Mouse (Mus musculus) v-Abl transformed pro-B cells (cell line): ENCODE measurements at regions not wholly inside any gene's neighbourhood (a gene's known extent, or its start where the extent isn't known, plus 50 kb on each side); places are given as distances from the start of the nearest gene placed in this dataset.

Experiments used
- in situ Hi-C, 2 experiments: fragments of 400-800 bp; cut with MboI; formaldehyde crosslinking; loops; one replicate each; pipeline ENCODE4 v1.15.1; 2025; ENCODE audit not compliant: unreplicated experiment in 2 of 2

GRCm38 (mm10) chr6:31323228-31324190 lies 75.0 kb upstream of the Mkln1 start:
- in situ Hi-C loops: no loop called here

GRCm38 (mm10) chr6:31324717-31325116 lies 73.8 kb upstream of the Mkln1 start:
- in situ Hi-C loops: no loop called here

DNA sequence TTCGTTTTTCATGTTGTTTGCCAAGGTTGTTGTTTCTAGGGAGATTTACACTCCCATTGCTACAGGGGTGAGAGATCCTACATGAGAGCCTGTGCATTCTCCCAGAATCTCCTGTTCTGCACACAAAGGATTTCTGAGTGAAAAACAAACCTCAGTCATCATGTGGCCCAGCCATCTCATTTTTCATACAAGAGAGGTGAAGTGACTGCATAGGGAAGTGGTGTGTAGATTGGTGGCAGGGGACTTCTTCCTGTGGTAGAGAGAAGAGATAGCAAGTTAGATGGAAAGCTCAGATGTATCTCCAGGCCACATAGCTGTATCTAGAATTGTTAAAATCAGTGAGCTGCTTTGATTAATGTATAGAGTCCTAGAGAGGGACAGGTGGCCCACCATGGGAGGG lies 72.9 kb upstream of the Mkln1 start:
- in situ Hi-C loops: no loop called here

DNA sequence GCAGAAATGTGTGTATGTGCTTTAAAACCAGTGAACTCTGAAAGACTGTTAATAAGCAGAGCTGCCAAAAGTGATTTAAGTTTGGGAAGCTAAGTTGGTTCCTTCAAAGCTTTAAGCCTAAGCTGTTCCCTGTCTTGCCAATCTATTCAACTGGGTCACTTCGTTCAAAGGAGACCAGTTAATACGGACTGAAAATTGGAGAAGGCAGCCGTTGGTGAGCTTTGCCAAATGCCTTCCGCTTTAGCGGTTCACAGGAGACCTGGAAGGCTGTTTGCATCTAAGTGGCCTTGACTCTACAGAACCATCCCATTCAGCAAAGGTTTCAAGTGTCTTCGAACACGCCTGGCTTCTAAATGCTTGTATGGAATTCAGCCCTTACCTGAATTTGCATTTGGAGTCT lies 68.2 kb upstream of the Mkln1 start:
- in situ Hi-C loops: no loop called here

DNA sequence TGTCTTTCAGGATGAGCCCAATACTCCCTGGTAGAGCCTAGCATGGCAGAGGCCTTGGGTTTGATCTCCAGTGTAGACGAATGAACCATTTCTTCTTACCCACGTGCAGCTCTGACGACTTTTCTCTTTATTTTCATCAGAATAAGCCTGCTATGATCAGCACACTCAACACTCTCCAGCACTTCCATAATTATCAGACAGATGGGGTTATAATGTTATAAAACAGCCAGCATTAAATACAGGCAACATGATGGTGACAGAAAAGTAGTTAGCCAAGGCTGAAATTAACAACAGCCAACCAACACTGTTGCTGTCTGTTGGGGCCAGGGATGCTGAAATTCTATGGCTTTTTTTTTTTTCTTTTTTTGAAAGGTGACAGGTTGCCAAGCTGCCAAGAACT lies 67.7 kb upstream of the Mkln1 start:
- in situ Hi-C loops: no loop called here

DNA sequence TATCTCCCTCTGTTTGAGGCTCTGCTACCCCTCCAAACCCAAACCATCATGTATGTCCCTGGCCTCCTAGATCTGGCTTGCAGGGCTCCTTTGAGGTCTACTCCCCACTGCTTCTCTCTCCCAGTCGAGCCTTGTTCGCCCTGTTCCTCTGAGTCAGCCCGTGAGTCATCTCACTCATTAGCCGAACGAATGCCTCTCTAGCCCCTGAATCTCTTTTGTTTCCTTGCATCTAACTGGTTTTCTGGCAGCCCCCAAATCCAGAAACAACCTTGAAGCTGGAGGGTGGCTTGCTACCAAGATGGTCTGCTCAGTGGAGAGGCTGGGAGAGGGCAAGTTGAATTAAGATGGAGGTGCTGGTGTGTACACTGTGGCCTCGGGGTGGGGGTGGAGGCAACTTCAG lies 66.3 kb upstream of the Mkln1 start:
- in situ Hi-C loops: no loop called here

- in situ Hi-C loops: no loop called here
Observed at GRCm38 (mm10) chr6:31332714-31333113, 65.8 kb upstream of the Mkln1 start.

GRCm38 (mm10) chr6:31333228-31333922 lies 65.2 kb upstream of the Mkln1 start:
- in situ Hi-C loops: no loop called here

- in situ Hi-C loops: no loop called here
Observed at GRCm38 (mm10) chr6:31334086-31334485, 64.4 kb upstream of the Mkln1 start.

- in situ Hi-C loops: no loop called here
Observed at GRCm38 (mm10) chr6:31339122-31339947, 59.2 kb upstream of the Mkln1 start.

- in situ Hi-C loops: no loop called here
Observed at GRCm38 (mm10) chr6:31339948-31340250, 58.6 kb upstream of the Mkln1 start.

- in situ Hi-C loops: no loop called here
Observed at GRCm38 (mm10) chr6:31345366-31346084, 53.0 kb upstream of the Mkln1 start.

DNA sequence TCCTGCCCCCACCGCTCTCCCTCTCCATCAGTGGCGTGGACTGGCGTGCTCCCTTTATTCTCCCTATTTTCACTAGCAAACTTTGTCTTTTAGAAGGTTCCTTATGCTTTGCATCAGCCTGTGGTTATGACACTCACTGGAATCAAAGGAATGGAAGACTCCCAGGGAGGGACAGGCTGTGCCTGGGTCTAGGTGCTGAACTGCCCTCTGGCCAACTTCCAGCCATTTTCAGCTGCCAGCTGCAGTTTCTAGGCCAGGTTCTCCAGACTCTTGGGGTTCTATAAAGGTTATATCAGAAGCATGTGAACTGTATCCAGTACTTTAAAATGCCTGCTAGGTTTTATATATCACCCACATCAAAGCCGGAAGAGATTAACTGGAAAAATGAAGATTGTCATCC lies 50.2 kb upstream of the Mkln1 start:
- in situ Hi-C loops: no loop called here
